Mouse (Mus musculus): ENCODE measurements around the gene Rbpms2.

Rbpms2 gene

DNA sequence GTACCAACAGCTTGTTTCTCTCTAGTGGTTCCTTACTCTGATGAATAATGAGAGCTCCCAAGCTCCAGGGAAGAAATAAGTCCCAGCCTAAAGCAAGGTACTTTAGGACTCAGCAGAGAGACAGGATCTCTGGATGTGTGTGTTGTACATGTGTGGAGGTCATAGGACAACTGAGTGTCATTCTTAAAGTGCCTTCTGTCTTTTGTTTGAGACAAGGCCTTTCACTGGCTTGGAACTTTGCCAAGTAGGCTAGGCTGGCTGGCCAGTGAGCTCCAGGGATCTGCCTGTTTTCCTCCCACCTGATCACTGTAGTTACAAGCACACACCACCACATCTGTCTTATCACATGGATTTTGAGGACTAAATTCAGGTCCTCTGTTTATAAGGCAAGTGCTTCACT, 66.9 kb downstream of the Rbpms2 start:
- DNase-seq (ENCODE audit: low spot score): peak; percentile 71

DNA sequence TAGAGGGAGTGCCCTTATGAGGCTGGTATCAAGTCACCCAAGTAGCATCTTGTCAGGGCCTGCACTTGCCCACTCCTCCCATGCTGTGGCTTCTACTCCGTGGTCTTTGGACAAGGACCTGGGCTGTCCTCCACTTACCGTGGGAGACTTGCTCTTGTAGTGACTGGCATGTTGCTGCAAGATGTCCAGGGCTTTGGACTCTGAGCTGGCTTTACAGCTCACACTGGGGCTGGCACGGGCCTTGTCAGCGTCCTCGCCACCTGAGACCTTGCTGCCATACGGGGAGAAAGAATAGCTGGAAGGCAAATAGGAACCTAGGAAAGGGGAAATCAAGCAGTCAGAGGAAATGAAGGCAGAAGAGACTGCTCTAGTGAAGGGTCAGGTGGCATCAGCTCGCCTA, 67.9 kb downstream of the Rbpms2 start:
- DNase-seq (ENCODE audit: low spot score): no peak

DNA sequence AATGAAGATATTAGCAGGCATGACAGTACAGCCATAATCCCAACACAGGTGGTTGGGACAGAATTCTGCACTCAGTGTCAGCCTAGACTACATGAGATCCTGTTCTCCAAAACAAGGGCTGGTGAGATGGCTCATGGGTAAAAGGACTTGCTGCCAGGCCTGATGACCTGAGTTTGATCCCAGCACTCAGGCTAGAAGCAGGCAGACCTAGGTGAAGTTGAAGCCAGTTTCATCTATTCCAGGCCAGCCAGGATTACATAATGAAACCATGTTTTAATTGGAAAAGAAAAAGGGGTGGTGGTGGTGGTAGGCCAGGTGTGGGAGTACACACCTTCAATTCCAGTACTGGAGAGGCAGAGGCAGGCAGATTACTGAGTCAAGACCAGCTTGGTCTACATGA, 68.5 kb downstream of the Rbpms2 start:
- DNase-seq (ENCODE audit: low spot score): no peak

DNA sequence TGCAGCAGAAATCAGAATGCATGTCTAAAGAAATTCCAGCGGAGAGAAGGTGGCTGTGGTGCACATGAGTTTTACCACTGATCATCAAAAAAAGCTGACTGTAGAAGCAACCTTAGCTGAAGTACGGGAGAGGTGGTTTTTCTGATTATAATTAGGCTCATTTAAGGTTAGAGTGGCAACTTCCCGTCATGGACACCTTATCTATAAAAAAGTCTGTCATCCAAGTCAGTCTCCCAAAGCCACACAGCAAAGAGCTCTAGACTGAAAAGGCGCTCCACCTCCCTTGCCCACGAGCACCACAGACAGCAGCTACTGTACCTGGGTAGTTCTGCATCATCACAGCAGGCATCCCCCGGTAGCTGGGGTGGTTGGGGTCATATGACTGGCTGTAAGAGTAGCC, 71.1 kb downstream of the Rbpms2 start:
- DNase-seq (ENCODE audit: low spot score): no peak

DNA sequence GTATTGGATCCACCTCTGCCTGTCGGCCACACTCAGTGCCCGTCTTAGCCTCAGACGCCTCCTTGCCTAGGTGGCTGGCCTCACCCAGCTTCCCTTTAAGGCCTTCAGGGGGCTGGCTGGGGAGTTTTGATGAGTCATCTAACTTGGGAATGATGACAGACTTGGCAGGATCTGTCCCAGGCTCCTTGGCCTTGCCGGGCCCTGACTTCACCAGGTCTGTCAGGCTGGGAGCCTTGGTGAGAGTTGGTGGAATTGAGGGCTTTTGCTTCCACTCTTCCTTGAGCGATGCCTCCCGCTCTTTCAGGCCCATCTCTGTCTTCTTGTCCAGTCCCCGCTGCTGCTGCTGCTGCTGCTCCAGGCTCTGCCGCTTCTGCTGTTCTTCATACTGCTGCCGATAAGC, 72.8 kb downstream of the Rbpms2 start:
- peak; percentile 49 for DNase-seq (ENCODE audit: low spot score)

DNA sequence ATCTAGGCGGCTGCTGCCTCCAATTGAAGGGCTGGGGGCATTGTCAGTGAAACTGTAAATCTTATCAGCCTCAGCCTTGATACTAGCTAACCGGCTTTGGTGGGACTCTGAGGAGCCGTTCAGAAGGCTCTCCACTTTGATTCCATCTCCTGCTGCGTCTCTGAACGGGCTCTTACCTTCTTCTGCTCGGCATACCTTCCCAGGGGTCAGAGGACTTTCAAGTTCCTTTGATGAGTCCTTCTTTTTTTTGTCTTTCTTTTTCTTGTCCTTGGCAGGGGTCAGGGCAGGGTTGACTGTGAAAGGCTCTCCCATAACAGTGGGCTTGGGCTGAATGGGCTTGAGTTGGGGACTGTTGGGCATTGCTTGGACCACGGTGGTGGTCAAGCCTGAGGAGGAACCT, 73.8 kb downstream of the Rbpms2 start:
- no peak for DNase-seq (ENCODE audit: low spot score)

DNA sequence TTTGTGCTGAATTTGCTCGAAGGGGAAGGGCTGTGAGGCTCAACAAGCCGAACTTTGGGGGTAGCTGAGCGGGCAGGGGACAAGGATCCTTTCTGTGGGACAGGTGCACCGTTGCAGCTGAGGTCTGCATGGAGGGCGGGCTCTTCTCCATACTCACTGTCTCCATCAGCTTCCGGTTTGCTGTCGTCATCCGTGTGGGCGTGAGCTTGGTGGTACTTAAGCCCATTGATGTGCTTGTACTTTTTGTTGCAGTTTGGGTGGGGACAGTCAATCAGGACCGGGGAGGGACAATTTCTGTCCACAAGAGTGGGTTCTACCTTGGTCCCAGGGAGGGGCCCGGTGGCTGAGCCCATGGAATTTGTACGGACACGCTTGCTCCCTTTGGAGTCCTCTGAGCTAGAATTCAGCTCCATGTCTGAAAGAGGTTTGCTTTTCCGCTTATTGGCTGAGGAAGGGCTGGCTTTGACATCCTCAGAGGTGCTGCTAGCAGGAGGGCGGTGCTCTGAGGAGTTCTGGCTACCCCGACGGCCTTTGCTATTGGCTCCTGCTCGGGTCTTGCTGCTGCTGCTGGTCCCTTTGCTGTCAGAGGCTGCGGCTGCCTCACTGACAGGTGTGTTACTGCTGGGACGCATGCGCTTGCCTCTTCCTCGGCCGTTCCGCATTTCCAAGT, 74.6 kb downstream of the Rbpms2 start:
- no peak for DNase-seq (ENCODE audit: low spot score)
